Mouse (Mus musculus) thymus, postnatal 0 days (tissue): ENCODE results near the gene Arhgef25. TPM values are rescaled to one million over a fixed set of nuclear protein-coding genes. Genes with fewer than 3 reads are reported as not detected.

ENCODE experiments used
- DNase-seq: peaks from one replicate; pipeline ENCODE4 v3.0.0-alpha.2; 2015; ENCODE audit warnings: low spot score
- polyA plus RNA-seq: library from polyadenylated mRNA; unstranded; fragments of >200 nt; fragmentation: Nextera tagmentation; extraction: Ambion mirVana; gene quantifications from 2 replicates; pipeline ENCODE4 v1.2.1, GENCODE M21; 2015

The Arhgef25 gene
- polyA plus RNA-seq, 1 experiment from 2014 or later, result 3.7 TPM

GRCm38 (mm10) chr10:127187371-127188078 lies 2.4 kb downstream of the Arhgef25 start:
- no peak for DNase-seq

DNA sequence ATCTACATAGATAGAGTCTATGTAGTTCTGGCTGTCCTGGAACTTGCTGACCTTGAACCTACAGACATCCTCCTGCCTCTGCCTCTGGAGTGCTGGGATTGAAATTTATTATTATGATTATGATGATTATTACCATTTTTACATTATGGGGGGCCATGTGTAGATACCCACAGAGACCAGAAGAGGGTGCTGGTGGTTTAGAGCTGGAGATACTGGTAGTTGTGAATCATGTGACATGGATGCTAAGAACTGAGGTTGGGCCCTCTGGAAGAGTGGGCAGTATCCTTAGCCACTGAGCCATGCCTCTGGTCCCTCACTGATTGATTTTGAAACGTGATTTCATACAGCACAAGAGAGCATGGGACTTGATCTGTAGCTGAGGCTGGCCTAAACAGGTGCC lies 3.4 kb downstream of the Arhgef25 start:
- no peak for DNase-seq

DNA sequence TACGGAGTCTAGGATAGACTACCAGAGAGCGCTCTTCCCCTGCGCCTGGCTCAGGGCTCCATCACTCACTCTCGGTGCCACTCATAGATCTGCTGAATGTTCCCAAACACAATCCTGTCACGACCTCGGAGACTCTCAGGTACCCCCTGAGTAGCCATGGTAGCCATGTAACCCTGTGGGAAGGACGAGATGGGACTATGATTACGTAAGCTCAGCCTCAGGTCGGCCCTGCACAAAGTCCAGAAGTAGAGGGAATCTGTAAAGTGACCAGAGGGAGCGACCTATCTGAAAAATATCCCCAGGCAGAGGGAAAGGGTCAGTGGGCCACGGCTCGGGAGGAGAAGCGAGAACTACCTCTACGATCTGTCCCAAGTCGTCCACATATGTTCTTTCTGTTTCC lies 4.4 kb downstream of the Arhgef25 start:
- no peak for DNase-seq

GRCm38 (mm10) chr10:127185101-127185500 lies 4.8 kb downstream of the Arhgef25 start:
- DNase-seq, result no peak

GRCm38 (mm10) chr10:127183759-127184158 lies 6.1 kb downstream of the Arhgef25 start:
- no peak for DNase-seq

DNA sequence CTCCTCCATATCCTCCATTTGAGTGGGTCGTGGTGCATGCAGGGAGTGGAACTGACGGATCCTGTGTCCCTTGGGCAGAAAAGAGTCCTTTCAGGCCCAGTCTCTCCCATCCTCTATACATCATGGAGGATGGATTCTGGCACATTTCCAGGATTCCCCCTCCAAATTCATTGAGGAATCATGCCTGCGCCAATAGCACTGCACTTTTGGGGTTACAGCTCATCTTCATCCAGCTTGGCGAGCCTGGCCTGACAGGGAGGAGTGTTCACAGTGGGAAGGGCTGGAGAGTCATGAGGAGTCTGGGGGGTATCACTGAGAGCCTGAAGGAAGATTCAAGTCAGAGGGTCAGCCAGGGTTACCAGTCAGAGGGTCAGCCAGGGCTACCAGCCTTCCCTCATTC lies 7.3 kb downstream of the Arhgef25 start:
- no peak for DNase-seq

- no peak for DNase-seq
Measured at GRCm38 (mm10) chr10:127181566-127181965, 8.3 kb downstream of the Arhgef25 start.

GRCm38 (mm10) chr10:127180695-127181047 lies 9.2 kb downstream of the Arhgef25 start:
- DNase-seq, result no peak

GRCm38 (mm10) chr10:127179871-127180694 lies 9.8 kb downstream of the Arhgef25 start, which contains the start of gene Slc26a10:
TSS of gene Slc26a10 (minus strand) at chr10:127180645.
- no peak for DNase-seq

DNA sequence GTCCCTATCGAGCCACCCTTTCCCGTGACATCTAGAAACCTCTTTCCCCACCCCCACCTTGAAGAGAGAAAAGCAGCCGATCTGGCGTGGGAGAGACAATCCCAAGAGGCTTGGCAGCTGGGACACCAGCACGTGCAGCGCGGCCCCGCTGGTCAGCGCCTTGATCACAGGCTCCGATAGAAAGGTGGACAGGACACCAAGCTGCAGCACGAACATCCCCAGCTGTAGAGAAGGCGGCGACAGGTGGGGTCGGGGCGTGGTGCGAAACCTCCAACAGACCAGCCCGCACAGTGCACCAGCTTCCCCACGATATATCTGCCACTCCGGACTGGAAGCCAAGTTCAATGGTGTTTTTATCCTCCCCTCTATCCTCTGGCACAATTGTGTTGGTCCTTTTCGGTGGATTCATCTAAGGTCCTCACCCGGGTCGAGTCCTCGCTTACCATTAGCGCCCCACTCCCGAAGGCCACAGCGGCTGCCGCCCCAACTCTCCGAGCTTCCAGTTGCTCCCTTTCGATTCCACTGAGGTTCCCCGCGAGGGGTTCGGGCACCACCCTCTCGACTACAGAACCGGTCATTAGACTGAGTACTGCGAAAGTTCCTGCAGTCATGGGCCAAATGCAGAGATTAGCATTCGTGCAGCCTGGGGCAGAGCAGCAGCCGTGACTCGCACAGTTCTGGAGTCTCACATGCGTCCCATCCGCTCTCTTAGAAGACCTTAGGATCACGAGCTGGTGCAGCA lies 11.4 kb downstream of the Arhgef25 start:
- DNase-seq, result no peak

- peak; percentile 76 for DNase-seq
Measured at GRCm38 (mm10) chr10:127177719-127178118, 12.2 kb downstream of the Arhgef25 start.

DNA sequence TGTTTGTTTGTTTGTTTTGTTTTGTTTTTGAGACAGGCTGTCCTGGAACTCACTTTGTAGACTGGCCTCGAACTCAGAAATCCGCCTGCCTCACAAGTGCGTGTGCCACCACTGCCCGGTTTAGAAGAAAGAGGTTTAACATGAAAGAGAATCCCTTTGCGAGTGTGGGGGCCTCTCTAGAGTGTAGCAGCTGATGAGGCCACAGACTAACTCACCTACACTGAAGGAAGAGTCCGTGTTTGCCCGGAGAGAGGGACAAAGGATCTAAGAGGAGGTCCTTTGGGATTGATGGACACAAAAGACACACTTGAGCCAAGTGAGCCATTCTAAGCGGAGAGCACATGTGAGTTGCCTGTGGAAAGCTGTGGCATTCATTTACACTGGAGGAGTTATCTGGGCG lies 12.6 kb downstream of the Arhgef25 start:
- no peak for DNase-seq

GRCm38 (mm10) chr10:127176756-127177155 lies 13.1 kb downstream of the Arhgef25 start:
- no peak for DNase-seq

- no peak for DNase-seq
Measured at GRCm38 (mm10) chr10:127176228-127176627, 13.7 kb downstream of the Arhgef25 start.

DNA sequence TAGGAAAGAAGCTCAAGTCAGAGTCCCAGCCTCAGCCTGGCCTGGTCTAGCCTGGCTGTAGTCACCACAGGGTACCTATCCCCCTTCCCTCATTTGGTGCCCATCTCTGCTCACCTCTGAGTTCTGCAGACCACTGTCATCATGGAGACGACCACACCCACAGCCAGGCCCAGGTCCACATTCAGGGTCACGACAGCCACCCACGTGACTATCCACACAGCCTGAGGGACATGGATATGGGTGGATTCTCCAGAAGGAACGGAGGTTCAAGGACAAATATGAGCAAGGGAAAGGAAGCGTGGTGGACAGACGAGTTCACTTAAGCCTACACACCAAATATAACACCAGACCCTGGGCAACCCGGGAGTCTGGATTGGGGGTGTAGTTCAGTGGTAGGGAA lies 15.7 kb downstream of the Arhgef25 start:
- DNase-seq, result no peak

GRCm38 (mm10) chr10:127173148-127174065 lies 16.5 kb downstream of the Arhgef25 start:
- DNase-seq, result no peak

GRCm38 (mm10) chr10:127171631-127172200 lies 18.2 kb downstream of the Arhgef25 start:
- DNase-seq, result no peak

DNA sequence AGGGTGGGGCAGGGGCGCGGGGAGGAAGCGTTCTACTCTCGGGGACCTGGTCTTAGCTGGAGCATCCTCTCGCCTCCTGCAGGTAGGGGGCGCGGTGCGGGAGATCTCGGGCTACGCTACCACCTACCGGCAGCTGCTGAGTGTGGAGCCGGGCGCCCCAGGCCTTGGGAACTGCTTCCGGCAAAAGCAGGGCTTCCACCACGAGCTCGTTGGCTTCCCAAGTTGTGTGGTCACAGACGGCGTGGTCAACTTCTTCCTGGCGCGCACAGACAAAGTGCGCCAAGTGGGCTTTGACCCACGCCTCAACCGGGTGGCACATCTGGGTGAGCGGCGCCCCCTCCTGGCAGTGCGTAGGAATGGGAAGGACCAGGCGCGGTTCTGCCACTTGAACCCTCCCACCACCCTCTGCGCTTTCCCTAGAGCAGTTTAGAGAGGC lies 19.0 kb downstream of the Arhgef25 start:
- DNase-seq, result peak; percentile 90

DNA sequence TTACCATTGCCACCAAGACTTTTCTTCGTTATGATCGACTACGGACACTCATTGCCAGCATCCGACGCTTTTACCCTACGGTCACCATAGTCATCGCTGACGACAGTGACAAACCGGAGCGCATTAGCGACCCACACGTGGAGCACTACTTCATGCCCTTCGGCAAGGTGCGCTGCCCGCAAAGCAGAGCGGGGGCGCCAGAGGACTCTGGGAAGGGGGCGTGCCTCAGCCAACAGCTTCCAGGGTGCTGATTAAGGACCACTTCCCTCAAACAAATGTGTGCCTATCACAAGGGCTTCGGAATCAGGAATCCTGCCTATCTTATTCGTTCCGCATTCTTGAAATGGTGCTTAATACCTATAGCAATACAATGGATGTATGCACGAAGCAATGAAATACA lies 19.9 kb downstream of the Arhgef25 start:
- no peak for DNase-seq

GRCm38 (mm10) chr10:127167614-127168192 lies 22.2 kb downstream of the Arhgef25 start:
- DNase-seq, result no peak
